Mouse (Mus musculus) heart, postnatal 10 days (tissue): ENCODE measurements at regions not wholly inside any gene's neighbourhood (a gene's known extent, or its start where the extent isn't known, plus 50 kb on each side); places are given as distances from the start of the nearest gene placed in this dataset.

Experiments
- DNase-seq, 2 experiments: peaks; one replicate each; pipeline ENCODE4 v3.0.0; 2021
- intact Hi-C: fragments of 180-260 bp; cut with DNase I; formaldehyde crosslinking; loops from one replicate; pipeline ENCODE4 v1.15.1; 2025

DNA sequence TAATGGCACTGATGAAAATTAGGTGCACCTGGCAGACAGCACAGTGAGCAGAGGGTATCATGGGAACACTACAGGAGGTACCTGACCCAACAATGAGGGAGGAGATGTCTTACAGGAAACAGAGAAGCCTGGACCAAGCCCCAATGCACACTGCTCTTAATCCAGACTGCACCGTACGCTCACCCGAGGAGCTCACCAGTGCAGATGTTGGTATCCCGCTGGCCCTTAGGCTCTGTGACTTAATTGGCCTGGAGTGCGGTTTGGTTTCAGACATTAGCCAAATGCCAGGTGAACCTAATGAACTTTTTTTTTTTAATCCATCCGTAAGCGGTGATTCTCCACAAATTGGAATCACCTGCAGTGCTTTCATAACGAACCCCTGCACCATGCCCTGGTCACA, 209.8 kb upstream of the Rgma start:
- DNase-seq: no peak
- intact Hi-C loops: no loop called here

GRCm38 (mm10) chr7:73169416-73169815, 205.9 kb upstream of the Rgma start:
- DNase-seq: no peak
- intact Hi-C loops: no loop called here

GRCm38 (mm10) chr7:73172615-73173014, 202.7 kb upstream of the Rgma start:
- no peak for DNase-seq
- intact Hi-C loops: no loop called here

- intact Hi-C loops: no loop called here
- peak; percentile 38 to 49 for DNase-seq
Observed at GRCm38 (mm10) chr7:73183761-73184160, 191.5 kb upstream of the Rgma start.

GRCm38 (mm10) chr7:73184208-73185070, 190.9 kb upstream of the Rgma start:
- intact Hi-C loops: no loop called here

DNA sequence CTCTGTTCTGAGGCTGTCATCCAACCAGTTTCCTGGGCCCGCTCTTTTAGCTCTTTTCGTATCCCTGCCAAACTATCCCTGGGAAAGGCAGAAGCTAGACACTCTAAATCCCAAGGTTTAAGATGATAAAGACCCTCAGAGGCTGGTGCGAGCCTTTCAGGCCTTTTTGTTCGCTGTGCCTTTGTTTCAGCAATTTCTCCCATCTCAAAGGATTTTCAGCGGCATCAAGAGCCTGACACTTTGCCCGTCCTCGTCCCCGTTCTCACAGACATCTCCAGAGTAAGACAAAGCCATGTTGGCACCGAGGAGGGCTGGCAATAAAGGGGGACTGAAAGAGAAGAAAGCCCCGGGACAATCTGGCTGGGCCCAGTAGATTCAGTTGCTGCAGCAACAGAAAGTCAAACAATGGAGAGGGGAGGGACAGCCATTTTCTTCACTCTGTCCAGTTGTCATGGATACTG, 190.2 kb upstream of the Rgma start:
- intact Hi-C loops: no loop called here
- no peak for DNase-seq

More at GRCm38 (mm10) chr7:73184208-73185070, 190.9 kb upstream of the Rgma start:
- no peak for DNase-seq

GRCm38 (mm10) chr7:73185591-73185990, 189.7 kb upstream of the Rgma start:
- intact Hi-C loops: no loop called here

GRCm38 (mm10) chr7:73186501-73186900, 188.8 kb upstream of the Rgma start:
- DNase-seq: peak; percentile 23 to 28
- intact Hi-C loops: no loop called here

More at GRCm38 (mm10) chr7:73185591-73185990, 189.7 kb upstream of the Rgma start:
- DNase-seq: no peak

GRCm38 (mm10) chr7:73191388-73192278, 183.7 kb upstream of the Rgma start:
- intact Hi-C loops: no loop called here
- no peak for DNase-seq

GRCm38 (mm10) chr7:73192839-73193238, 182.5 kb upstream of the Rgma start:
- intact Hi-C loops: no loop called here
- DNase-seq: no peak

DNA sequence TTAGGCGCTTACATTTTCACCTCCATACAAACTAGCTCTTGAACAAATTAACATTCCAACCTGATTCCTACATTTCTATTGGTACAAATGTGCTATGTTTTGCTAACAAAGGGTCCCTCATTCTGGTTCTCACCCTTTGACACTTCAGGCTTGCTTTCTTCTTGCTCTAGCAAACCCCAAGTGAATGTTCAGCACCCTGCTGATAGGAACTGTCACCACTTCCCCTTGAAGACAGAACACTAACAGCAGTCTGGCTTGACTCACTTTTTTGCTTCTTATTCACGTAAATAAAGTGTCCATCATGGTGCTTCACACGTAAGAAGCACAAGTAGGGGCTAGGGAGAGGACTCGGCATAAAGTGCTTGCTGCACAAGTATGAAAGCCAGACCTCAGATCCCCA, 180.0 kb upstream of the Rgma start:
- DNase-seq: no peak
- intact Hi-C loops: no loop called here

- no peak for DNase-seq
- intact Hi-C loops: no loop called here
Observed at GRCm38 (mm10) chr7:73196851-73197531, 178.3 kb upstream of the Rgma start.

DNA sequence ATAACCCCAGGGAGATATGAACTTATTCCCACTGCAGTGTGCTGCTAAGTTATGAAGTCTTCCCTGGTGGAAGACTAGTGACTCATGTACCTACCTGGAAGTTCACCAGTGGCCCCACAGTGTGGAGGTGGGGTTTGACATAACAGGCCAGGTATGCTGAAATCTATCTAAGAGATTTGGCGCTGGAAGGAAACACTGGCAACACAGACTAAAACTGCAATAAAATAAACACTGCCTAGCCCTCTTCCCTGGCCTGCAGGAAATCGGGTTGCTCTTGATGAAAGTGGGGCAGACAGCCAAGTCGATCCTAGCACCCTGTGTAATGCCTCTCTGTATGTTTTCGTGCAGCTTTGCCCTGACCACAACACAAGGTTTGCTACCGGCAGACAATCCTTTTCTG, 177.2 kb upstream of the Rgma start:
- intact Hi-C loops: no loop called here
- DNase-seq: no peak

- DNase-seq: no peak
- intact Hi-C loops: no loop called here
Observed at GRCm38 (mm10) chr7:73199967-73200366, 175.3 kb upstream of the Rgma start.

- intact Hi-C loops: no loop called here
- DNase-seq: no peak
Observed at GRCm38 (mm10) chr7:73201330-73201729, 174.0 kb upstream of the Rgma start.

GRCm38 (mm10) chr7:73206922-73207811, 168.1 kb upstream of the Rgma start:
- intact Hi-C loops: no loop called here
- DNase-seq: no peak

GRCm38 (mm10) chr7:73208479-73208816, 166.9 kb upstream of the Rgma start:
- DNase-seq: no peak
- intact Hi-C loops: no loop called here

- no peak for DNase-seq
- intact Hi-C loops: no loop called here
Observed at GRCm38 (mm10) chr7:73208817-73209602, 166.3 kb upstream of the Rgma start.

DNA sequence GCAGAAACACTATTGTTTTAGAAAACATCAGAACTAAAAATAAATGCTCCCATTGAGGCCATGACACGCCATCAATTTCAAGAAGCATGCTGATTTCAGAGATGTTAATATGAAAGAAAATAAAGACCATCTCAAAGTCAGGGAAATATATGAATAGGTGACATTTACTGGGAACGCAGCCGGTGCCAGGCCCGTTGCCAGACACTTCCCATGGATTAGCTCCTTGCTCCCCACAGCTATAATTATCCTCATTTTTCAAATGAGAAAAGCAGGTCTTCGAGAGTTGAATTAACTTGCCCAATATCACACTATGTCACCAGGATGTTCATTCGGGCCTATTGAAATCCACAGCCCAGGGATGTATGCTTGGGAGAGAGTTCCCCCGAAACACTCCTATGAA, 165.2 kb upstream of the Rgma start:
- DNase-seq: no peak
- intact Hi-C loops: no loop called here
